Comparison of ENCODE assay signal across 14 mouse cellular contexts in genomic region chr8:114675151-114675550, GRCm38 (mm10).
DNase-seq lines count a peak whose midpoint lies in the region; ATAC-seq lines count a peak whose summit lies in the region.
"Had no signal": no experiment of that assay in that cellular context is flagged by ENCODE, and none has a peak within 500 bp of the region (broad histone marks: within the 10 kb centered on the region; RNA-seq: fewer than 3 reads in every experiment).

No protein-coding gene starts in this region.

- H3K36me3 ChIP-seq in neural tube, embryonic 15.5 days, result no peaks in the 10 kb centered on the region
- H3K36me3 ChIP-seq: embryonic facial prominence, embryonic 15.5 days had no signal

- no peak overlapping the region for H3K4me2 ChIP-seq in neural tube, embryonic 15.5 days
- H3K4me2 ChIP-seq: embryonic facial prominence, embryonic 15.5 days had no signal

- no peaks in the 10 kb centered on the region for H3K9me3 ChIP-seq in neural tube, embryonic 15.5 days (replicated peaks)
- H3K9me3 ChIP-seq: embryonic facial prominence, embryonic 15.5 days had no signal

- no peak for ATAC-seq in neural tube, embryonic 15.5 days (ENCODE audit: low FRiP score)

- H3K4me1 ChIP-seq in neural tube, embryonic 15.5 days, result peaks cover 14% of the 10 kb centered on the region; the same call in 1 of the 2 replicates

- no peak overlapping the region for H3K4me3 ChIP-seq in neural tube, embryonic 15.5 days (replicated peaks)
- H3K4me3 ChIP-seq: embryonic facial prominence, embryonic 15.5 days had no signal

- 62% methylated on average over 7 of the region's 7 CpGs for WGBS in neural tube, embryonic 15.5 days

- no peak overlapping the region for H3K9ac ChIP-seq in neural tube, embryonic 15.5 days (replicated peaks)
- H3K9ac ChIP-seq: embryonic facial prominence, embryonic 15.5 days; liver, embryonic 14.5 days had no signal

- H3K27me3 ChIP-seq in neural tube, embryonic 15.5 days (replicated peaks), result no peaks in the 10 kb centered on the region
- H3K27me3 ChIP-seq: embryonic facial prominence, embryonic 15.5 days had no signal

- intact Hi-C loops in gastrocnemius, postnatal 14 days (cut with DNase I; ENCODE audit: low total_unique reads), result no loop called here

- DNase-seq in gastrocnemius, postnatal 25 days, result peak; percentile 26
- DNase-seq in gastrocnemius, postnatal 14 days, result no peak
- peak; percentile 46 for DNase-seq in right cerebral cortex, adult 18-20 months
- no peak for DNase-seq in right cerebral cortex, postnatal 25 days
- peak; percentile 14 to 58 for DNase-seq in frontal cortex, adult 2 months (ENCODE audit: extremely low spot score in 1 of 2, low spot score in 1 of 2)
- peak; percentile 69 for DNase-seq in skeletal muscle tissue, adult 2 months (ENCODE audit: low read depth, low spot score)
- no peak for DNase-seq in adrenal gland, adult 8-10 months
- DNase-seq: B cell, adult 2 months; kidney, adult 18-20 months; lung, postnatal 36 days had no signal

- H3K27ac ChIP-seq in neural tube, embryonic 15.5 days (replicated peaks), result no peak overlapping the region
- H3K27ac ChIP-seq: embryonic facial prominence, embryonic 15.5 days; liver, embryonic 14.5 days; stomach, postnatal 0 days had no signal

Comparison
In these comparisons a context has a peak if more than half of its experiments do, and no peak if none do; other contexts are left out.
1. DNase-seq: peak in gastrocnemius, postnatal 25 days (single experiment), right cerebral cortex, adult 18-20 months (single experiment), frontal cortex, adult 2 months (2 of 2) and skeletal muscle tissue, adult 2 months (single experiment); none in gastrocnemius, postnatal 14 days (single experiment), right cerebral cortex, postnatal 25 days (single experiment) and adrenal gland, adult 8-10 months (single experiment).